ENCODE assay signal across 13 mouse cellular contexts in the genomic region with DNA sequence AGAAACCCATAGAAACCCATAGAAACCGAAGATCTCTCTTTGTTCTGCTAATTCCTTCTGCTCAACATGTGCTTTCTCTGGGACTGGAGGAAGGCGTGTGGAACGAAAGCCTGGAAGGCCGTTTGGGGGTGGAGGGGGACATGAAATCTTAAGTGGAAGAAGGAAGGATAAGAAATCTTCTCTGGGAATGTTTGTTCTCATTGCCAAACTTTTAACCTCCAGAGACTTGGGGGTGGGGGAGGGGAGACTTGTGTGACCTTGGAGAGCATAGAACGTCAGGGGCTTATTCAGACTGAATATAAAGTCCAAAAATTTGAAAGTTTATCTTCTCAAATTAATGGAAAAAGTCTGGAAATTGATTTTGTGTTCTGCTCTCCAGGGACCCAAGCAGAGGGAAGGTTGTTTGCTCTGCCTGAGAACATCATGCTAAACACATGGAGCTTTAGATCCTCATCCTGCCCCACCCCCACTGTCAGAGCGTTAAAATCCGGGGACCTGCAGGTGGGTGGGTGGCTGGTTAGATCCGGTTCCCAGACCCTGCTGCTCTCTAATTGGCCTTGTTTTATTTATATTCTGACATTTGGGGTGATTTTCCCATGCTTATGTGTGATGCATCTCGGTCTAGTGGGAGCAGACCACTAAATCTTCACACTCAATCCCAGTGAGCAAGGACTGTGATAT.
A peak's percentile ranks its signal among the peaks of the same experiment; 100 is the strongest.
DNase-seq lines count a peak whose midpoint lies in the region; ATAC-seq lines count a peak whose summit lies in the region.
"Had no signal": no experiment of that assay in that cellular context is flagged by ENCODE, and none has a peak within 500 bp of the region (broad histone marks: within the 10 kb centered on the region; RNA-seq: fewer than 3 reads in every experiment).

No protein-coding gene starts in this region.

- H3K9ac ChIP-seq in heart, embryonic 12.5 days: no peak overlapping the region
- no peak overlapping the region for H3K9ac ChIP-seq in heart, embryonic 13.5 days
- no peak overlapping the region for H3K9ac ChIP-seq in liver, embryonic 11.5 days (ENCODE audit: low read depth, low read length)
- H3K9ac ChIP-seq: liver, embryonic 13.5 days; neural tube, embryonic 15.5 days had no signal

- H3K27ac ChIP-seq in heart, embryonic 12.5 days (ENCODE audit: poor library complexity, severe bottlenecking): no peak overlapping the region
- peak overlapping the region; percentile 17 for H3K27ac ChIP-seq in heart, embryonic 13.5 days (replicated peaks)
- H3K27ac ChIP-seq in liver, embryonic 11.5 days (ENCODE audit: low read depth, low read length): no peak overlapping the region
- H3K27ac ChIP-seq: liver, embryonic 13.5 days; neural tube, embryonic 15.5 days had no signal

- no peaks in the 10 kb centered on the region for H3K36me3 ChIP-seq in heart, embryonic 12.5 days
- no peaks in the 10 kb centered on the region for H3K36me3 ChIP-seq in heart, embryonic 13.5 days
- H3K36me3 ChIP-seq in liver, embryonic 11.5 days (ENCODE audit: control insufficient read depth, insufficient read depth, low read length): no peaks in the 10 kb centered on the region
- H3K36me3 ChIP-seq: liver, embryonic 13.5 days; neural tube, embryonic 15.5 days had no signal

- peaks cover 22% of the 10 kb centered on the region for H3K4me1 ChIP-seq in heart, embryonic 12.5 days (replicated peaks)
- H3K4me1 ChIP-seq in heart, embryonic 13.5 days: peaks cover 30% of the 10 kb centered on the region
- H3K4me1 ChIP-seq in liver, embryonic 11.5 days (replicated peaks; ENCODE audit: control insufficient read depth, insufficient read depth, low read length): no peaks in the 10 kb centered on the region
- H3K4me1 ChIP-seq: liver, embryonic 13.5 days; neural tube, embryonic 15.5 days had no signal

- peak; percentile 50 to 63 for DNase-seq in heart, adult 9 months (ENCODE audit: low spot score in 2 of 2)
- peak; percentile 26 for DNase-seq in ovary, adult 18-20 months (ENCODE audit: low spot score)
- no peak for DNase-seq in ovary, postnatal 14 days (ENCODE audit: low spot score)
- DNase-seq in skeletal muscle tissue, adult 2 months (ENCODE audit: low read depth, low spot score): peak; percentile 57
- DNase-seq in liver, embryonic 11.5 days (ENCODE audit: low spot score): no peak
- DNase-seq: cerebellum, adult 9-10 months; liver, embryonic 13.5 days; right cerebral cortex, adult 18-20 months; thymus, postnatal 14 days had no signal

- H3K9me3 ChIP-seq in heart, embryonic 12.5 days (replicated peaks): no peaks in the 10 kb centered on the region
- no peaks in the 10 kb centered on the region for H3K9me3 ChIP-seq in heart, embryonic 13.5 days
- no peaks in the 10 kb centered on the region for H3K9me3 ChIP-seq in liver, embryonic 11.5 days (ENCODE audit: control insufficient read depth, low read length)
- H3K9me3 ChIP-seq: liver, embryonic 13.5 days; neural tube, embryonic 15.5 days had no signal

- WGBS in heart, embryonic 12.5 days: 46% methylated on average over 9 of the region's 9 CpGs
- WGBS in heart, embryonic 13.5 days: 52% methylated on average over 9 of the region's 9 CpGs
- WGBS in liver, embryonic 11.5 days: 57% methylated on average over 9 of the region's 9 CpGs

- ATAC-seq in heart, embryonic 12.5 days (ENCODE audit: insufficient number of reproducible peaks, low FRiP score): no peak
- ATAC-seq in heart, embryonic 13.5 days (ENCODE audit: extremely low read depth, insufficient number of reproducible peaks, low FRiP score, low TSS enrichment): no peak
- no peak for ATAC-seq in liver, embryonic 11.5 days (replicated peaks; ENCODE audit: low FRiP score)
- ATAC-seq: lung, postnatal 0 days had no signal

- H3K4me3 ChIP-seq in heart, embryonic 12.5 days: no peak overlapping the region
- H3K4me3 ChIP-seq in heart, embryonic 13.5 days: no peak overlapping the region
- H3K4me3 ChIP-seq in liver, embryonic 11.5 days (ENCODE audit: low read depth, low read length): no peak overlapping the region
- H3K4me3 ChIP-seq: liver, embryonic 13.5 days; neural tube, embryonic 15.5 days had no signal

- H3K4me2 ChIP-seq in heart, embryonic 12.5 days: no peak overlapping the region
- H3K4me2 ChIP-seq in heart, embryonic 13.5 days: no peak overlapping the region
- H3K4me2 ChIP-seq in liver, embryonic 11.5 days: no peak overlapping the region
- H3K4me2 ChIP-seq: liver, embryonic 13.5 days; neural tube, embryonic 15.5 days had no signal

- no peaks in the 10 kb centered on the region for H3K27me3 ChIP-seq in heart, embryonic 12.5 days (replicated peaks)
- no peaks in the 10 kb centered on the region for H3K27me3 ChIP-seq in heart, embryonic 13.5 days (replicated peaks)
- no peaks in the 10 kb centered on the region for H3K27me3 ChIP-seq in liver, embryonic 11.5 days (replicated peaks; ENCODE audit: control insufficient read depth, insufficient read depth, low read length)
- H3K27me3 ChIP-seq: liver, embryonic 13.5 days; neural tube, embryonic 15.5 days had no signal

Comparison
In these comparisons a context has a peak if more than half of its experiments do, and no peak if none do; other contexts are left out.
1. DNase-seq: peak in heart, adult 9 months (2 of 2), ovary, adult 18-20 months (single experiment) and skeletal muscle tissue, adult 2 months (single experiment); none in ovary, postnatal 14 days (single experiment) and liver, embryonic 11.5 days (single experiment).